Mouse (Mus musculus): Measurements from ENCODE around the gene Chst10.
A peak's percentile ranks its signal among the peaks of the same experiment; 100 is the strongest.

The Chst10 gene

DNA sequence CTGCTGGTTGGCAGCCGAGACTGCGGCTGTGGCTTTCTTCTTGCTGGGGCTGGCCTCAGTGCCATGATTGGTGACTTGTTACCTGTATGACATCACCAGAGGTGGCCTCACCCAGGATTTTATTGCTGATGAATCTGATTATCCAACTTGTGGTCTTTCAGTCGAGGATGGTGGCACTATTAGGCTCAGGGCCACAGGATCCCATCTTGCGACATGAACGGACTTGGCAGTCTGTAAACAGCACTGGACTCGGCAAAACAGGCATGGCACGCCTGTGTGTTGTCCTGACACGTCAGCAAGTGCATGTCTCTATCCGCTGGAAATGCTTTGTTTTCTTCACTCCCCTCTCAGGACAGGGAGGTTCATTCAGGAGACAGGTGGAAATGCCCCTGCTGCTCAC is 33.6 kb downstream of the Chst10 start:
- no peak for DNase-seq

DNA sequence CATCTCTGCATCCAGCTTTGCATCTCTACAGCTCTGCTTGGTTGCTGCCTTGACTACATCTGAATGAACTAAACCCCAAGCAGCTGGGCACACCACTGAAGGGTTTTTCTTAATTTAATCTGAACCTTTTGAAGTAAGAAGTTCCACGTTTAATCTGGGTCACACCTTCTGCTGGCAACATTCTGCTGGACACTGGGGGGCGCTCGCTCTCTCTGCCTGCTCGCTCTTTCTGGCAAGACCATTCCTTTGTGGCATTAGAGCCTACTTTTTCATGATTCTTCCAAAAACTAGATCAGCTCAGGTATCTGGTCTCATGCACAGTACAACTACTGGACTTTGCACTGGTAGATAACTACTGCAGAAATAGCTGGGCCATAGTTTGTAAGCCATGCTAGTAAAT is 35.7 kb downstream of the Chst10 start:
- DNase-seq = peak; percentile 61

DNA sequence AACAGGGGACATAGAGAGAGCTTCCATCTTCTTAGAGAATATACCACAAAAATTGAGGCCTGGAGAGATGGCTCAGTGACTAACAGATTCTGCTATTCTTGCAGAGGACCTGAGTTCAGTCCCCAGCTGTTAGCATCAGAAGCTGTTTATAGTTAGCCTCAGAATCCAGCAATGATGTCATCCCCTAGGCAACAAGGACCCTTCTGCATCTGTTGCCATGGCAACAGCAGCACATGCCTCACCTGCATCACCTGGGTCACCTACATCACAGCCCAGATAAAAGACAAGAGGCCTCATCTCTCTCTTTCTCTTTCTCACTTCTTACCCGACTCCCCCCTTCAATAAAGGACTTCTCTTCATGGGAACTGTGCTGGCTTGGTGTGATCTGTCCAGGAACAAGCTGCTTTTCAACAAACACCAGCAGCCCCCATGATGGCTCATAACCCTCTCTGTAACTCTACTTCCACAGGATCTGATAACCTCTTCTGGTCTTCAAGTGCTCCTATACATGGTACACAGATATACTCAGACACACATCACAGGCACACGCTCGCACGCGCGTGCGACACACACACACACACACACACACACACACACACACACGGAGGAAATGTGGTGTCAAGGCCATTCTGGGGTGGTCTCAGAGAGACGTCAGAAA is 37.0 kb downstream of the Chst10 start:
- no peak for DNase-seq

DNA sequence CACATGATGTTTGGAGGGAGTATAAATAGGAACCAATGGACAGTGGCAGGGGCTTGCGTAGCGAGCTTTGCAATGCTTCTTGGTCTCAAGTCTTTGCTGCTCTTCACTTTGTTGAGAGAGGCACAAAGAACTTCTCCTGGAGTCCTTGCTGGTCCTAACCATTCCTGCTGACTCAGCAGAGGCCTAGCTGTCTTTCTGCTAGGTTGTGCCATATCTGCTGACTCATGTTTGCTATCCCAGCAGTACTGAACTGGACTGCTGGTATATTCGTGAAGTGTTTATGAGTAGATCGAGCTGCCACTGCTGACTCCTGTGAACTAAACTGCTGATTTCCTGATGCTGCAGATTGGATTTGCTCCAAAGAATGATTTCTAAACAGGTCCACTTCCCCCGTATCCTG is 37.8 kb downstream of the Chst10 start:
- no peak for DNase-seq

DNA sequence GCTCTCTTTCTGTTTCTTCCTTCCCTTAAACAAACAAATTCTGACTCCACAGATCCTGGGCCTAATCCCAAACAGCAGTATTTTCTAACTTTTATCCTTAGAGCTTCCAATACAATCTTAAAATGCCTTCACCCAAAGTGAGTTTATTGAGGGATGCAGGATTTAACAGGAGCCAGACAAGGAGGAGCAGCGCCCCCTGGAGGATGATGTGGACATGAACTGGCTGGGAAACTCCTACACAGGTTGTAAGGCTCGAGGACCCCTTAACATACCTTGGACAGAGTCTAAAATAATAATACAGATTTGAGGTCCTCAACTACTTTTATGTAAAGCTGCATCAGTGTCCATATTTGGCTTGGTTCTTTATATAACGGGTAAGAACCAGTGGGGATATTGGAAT is 41.8 kb downstream of the Chst10 start:
- DNase-seq = peak; percentile 78

DNA sequence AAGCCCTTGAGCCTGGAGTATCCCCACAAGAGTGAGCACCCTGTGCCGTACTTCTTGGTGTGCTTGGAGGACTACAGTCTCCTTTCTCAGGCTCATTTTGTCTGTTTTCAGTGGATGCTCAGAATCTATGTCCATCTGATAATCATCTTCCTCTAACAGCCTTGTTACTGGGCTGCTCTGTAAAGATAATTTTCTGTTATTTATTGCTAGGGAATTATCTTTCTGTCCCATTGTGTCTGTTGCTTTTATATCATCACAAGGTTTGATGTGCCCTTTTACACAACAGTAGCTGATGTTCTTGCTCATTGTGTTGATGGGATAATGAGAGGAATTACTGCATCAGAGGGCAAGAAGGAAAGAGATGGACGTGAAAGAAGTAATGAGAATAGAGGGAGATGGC is 45.7 kb downstream of the Chst10 start:
- DNase-seq = no peak

DNA sequence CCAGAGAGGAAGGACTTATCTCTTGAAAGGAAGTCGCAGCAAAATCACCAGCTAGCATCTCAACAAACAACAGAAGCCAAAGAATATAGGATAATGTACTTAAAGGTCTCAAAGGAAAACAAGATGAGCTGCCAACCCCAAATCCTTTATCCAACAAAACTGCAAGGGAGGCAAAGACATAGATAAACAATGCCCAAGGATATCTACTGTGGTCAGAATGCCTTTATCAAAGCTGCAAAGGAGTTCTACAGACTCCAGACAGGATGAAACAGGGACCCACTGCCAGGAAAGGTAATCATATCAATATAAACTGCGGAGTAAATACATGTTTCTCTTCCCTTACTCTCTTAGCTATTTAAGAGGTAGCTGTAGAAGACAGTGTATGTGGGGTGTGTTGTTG is 47.3 kb downstream of the Chst10 start:
- DNase-seq = no peak

DNA sequence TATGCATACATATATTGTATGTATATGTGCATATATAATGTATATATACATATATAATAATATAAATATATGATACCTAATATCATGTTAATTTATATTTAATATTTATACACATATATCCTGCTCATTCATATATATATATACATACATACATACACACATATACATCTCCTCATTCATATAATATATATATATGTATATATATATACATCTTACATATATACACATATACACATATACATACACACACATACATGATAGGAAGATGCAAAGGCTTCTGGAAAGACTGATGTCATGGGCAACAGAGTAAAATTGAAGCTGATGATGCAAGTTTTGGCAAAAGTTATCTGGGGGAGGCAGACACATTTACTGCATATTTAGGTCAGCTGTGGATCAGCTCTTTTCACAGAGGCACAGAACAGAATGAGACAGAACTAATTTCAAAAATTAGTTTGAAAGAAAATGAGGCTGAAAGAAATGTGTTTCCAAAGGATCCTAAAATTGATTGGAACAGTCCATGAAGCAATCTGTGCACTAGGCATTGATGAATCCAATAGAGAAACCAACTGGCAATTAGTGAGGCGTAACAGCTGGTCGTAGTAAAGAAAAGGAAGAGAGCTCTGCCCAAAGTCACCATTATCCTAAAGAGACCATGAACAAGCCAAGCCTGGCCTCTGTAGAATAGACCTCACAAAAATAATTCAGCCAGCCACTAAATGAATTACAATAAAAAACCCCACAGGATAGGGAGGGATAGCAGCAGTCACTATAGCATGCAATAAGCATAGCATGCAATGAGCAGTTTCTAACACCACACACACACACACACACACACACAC is 49.3 kb downstream of the Chst10 start:
- DNase-seq = no peak

DNA sequence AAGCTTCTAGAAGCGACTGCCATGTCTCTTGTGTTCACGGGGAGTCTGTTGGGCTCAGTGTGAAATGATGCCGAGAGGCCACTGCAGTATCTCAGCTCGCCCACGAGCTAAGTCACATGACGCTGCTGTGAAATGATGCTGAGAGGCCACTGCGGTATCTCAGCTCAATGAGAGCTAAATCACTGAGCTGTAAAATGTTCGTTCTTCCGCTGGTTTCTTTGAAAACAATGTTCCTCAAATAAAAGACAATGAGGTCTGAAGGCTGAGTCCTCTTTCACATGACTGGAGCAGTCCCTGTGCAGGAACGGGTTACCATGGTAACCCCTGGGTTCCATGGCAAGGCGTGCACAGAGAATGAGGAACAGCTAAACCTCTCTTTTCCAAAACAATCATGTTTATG is 50.0 kb downstream of the Chst10 start:
- peak; percentile 47 for DNase-seq

DNA sequence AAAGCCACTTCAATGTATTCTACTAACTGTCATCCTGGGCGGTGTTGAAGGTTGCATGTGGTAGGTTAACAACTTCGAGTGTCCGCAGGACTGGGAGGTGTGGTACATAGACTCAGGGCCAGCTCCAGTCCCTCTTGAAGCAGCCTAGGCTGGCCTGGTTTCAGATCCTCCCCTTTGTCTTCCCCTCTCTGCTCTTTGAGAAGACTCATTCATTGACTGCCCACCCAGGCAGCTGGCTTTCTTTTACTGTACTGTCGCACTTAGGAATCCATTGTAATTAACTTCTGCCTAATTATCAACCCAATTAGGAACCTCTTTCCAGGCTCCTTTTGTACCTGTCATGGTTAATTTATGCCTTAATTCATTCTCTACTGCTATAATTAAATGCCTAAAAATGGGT is 54.7 kb downstream of the Chst10 start:
- DNase-seq = no peak

DNA sequence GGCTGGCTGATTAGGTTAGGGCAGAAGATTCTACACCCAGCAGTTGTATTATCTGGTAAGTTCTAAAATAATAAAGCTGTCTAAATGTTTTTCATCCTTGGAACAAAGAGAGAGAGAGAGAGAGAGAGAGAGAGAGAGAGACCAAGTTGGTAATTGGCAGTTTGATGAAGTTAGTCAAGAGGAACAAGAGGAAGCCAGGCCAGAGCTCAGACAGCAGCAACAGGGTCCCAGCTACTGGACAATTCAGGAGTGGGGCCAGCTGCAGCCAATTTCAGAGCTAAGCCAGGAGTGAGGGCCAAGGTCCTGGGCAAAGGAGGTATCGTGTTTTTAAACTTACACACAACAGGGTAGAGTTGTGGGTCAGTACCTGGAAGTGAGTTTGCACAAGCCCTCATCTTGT is 55.1 kb downstream of the Chst10 start:
- no peak for DNase-seq

DNA sequence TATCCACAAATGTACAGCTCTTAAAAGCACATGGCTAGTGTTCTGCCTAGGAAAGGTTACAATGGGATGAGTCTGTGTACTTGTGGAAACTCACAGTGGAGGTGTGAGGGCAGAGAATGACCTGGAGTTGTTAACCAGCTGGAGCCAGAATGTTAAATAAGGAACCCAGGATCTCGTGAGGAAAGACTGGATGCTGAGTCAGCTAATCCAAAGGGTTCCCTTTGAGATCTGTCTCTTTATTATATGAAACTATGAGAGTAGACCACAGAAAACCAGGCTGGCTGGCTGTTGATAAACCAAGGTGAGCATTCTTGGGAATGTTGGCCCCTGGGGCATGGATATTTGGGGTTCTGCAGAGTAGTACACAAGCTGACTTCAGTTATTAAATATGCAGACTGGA is 58.0 kb downstream of the Chst10 start:
- no peak for DNase-seq

DNA sequence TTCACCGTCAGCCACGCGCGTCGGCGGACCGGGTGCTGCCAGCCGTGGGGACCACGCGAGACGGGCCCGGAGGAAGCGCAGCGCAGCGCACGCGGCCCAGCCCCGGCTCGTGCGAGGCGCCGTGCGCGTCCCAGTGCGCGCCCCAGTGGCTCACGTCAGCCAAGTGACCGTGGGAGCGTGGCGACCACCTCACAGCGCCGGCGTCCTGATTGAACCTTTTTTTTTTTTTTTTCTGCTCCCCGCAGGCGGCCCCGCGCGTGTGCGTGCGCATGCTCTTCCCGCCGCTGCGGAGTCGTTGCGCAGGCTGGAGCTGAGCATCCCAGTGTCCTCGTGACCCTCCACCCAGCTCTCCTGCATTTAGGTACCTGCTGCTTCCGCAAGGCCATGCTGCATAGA is 61.5 kb downstream of the Chst10 start, which contains the start of gene Lonrf2:
TSS of gene Lonrf2 (minus strand) at position 235 of the 396 bp plus-strand sequence.
- DNase-seq = peak; percentile 71

DNA sequence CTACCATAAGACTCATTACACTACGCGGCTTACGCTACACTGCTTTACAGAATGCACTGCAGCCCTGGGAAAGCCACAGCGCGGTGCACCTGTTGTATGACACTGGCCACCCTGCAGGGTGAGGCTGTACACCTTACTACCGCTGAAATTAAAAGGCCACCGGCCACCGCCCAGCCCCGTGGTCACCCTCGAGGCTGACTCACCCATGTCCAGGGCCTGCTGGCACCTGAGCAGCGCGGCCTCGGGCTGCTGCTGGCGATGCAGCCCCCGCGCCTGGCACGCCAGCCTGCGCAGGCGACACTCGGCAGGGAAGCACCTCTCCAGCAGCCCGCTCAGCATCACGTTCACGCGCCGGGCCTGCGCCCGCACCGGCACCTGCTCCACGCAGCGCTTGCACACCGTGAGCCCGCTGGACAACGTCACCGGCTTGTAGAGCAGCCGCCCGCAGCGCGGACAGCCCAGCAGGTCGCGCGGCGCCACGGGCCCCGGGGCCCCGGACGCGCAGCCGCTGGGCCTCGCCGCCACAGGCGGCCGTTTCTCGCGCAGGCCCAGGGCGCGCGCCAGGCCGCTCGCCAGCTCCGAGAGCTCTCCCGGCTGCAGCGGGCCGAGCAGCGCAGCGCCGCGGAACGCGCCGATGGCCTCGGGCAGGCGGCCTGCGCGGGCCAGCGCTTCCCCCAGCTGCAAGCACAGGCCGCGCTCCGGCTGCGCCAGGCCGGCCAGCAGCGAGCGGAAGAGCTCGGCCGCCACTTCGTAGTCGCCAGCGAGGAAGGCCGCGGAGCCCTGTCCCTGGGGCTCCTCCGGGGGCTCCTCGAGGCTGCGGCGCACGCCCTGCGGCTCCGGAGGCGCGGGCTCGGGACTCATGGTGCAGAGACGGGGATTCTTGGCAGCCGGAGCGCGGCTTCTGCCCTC is 62.1 kb downstream of the Chst10 start:
- DNase-seq = peak; percentile 70

DNA sequence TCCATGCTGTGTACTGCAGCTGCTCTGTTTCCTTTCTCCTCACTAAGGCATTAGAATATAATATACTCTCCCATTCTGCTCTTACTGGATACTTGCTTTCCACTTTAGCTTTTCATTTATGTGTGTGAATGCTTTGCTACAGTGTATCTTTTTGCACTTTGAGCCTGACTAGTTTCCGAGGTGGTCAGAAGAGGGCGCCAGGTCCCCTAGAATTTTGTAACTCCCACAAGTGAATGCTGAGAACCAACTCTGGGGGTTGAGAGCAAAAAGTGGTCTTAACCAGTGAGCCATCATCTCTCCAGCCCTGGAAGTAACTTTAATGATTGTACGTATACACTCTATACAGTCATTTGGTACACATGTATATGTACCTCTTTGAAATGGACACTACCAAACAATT is 63.1 kb downstream of the Chst10 start:
- peak; percentile 41 for DNase-seq

DNA sequence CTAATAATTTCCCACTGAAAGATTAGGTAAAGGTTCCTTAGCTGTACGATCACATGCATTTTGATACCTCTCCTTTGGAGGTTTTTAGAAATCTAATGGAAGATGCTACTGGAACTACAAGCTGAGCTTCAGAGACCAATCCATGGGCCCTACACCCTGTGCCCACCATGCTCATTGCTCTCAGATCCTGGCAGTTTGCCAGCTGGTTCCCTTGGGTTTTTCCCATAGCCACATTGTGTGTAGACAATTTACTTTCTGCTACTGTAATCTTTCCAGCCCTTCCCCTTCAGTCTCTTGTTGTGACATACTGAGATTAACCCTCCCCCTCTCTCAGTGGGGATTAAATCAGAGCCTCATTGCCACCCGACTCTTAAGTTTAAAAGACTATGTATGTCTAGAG is 73.0 kb downstream of the Chst10 start:
- DNase-seq = no peak

DNA sequence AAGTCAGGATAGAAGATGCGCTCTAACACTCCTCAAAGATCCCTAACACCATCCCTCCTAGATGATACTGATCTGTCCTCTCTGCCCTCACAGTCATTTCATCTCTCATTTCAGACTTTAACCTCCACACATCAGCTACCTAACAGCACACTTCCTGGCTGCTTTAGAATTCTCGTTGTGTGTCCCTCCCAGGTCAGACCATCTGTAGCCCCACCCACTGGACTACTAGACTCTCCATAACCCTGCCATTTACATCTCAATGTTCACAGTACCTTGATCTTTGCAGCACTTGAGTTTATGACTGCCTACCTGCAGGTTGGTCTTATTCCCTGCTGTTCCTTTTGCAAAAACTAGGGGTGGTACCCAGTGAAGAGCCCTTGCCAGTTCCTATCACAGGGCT is 74.1 kb downstream of the Chst10 start:
- no peak for DNase-seq

DNA sequence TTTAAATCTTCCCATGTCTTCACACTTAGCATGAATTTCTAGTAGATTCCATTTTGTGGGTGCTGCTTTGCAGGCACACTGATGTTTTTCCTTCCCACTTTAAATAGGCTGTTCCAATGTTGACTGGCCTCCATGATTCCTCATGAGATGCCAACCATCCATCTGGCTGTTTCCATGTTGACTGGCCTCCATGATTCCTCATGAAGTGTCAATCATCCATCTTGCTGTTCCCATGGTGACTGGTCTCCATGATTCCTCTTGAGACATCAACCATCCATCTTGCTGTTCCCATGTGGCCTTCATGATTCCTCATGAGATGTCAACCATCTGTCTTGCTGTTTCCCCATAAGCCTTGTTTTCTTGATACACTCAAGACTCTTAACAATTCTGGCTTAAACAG is 78.3 kb downstream of the Chst10 start:
- DNase-seq = no peak

DNA sequence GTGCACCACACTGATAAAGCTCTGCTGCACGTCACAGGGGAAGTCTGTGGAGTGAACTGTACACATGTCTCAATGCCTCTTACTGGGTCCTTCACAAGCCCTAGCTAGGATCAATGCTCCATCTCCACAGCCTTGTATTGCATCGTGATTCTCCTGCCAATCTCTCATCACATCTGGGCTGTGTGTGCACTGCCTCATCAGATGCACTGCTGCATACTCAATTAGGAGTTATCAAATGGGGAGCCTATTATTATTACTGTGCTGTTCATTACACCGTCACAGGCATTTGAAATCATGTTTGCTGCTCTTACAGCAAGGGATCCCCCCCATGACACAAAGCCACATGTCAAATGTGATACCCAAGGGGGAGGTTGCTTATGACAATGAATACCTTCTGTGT is 80.3 kb downstream of the Chst10 start:
- DNase-seq = no peak

DNA sequence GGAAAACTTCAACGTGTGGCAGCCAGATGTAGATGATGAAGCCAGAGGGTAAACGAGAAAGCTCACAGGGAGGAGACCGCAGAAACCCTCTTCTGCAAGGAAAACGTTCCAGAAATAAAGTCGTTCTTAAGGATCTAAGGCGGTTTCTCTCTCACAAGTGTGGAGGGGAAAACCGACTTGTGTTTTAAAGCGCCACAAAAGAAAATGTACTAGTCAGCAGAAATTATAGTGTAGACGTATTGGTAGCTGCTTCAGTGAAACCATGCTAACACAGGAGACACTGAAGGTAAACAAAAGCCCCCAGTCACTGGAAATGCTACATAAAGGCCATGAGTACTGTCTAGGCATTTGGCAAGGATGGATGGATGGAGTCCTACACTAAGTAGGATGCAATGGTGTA is 80.7 kb downstream of the Chst10 start:
- DNase-seq = no peak

DNA sequence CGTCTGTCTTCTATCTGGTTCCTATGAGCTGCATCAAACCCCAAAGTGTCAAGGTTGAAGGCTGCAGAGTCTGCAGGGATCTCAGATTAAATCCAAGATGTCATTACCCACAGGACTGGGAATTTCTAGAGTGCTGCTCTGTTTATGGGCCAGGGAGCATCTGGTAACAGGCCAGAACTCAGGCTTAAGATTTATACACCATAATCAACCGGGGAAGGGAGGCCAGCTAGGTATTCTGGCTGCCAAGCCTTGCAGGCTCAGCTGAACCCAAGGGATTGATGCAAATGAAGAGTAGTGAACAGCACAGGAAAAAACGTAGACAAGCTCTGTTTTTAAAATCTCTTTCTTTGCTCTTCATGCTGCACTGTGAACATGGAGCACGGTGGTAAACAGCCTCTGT is 81.7 kb downstream of the Chst10 start:
- no peak for DNase-seq

Measured in cerebellum, adult 8-10 months (tissue).